Mouse (Mus musculus): ENCODE data around the gene Snn. TPM values are rescaled to one million over a fixed set of nuclear protein-coding genes. Genes with fewer than 3 reads are reported as not detected.
"Not testable (repeated sequence)": the region's sequence is repeated elsewhere in the genome, so short reads cannot be mapped to it uniquely, and the experiment has no call there.

Gene Snn
- 16.1 and 17.7 TPM in 2 replicates for polyA plus RNA-seq (2011; ENCODE audit: insufficient read depth, insufficient read length, low read depth, missing spikeins)

DNA sequence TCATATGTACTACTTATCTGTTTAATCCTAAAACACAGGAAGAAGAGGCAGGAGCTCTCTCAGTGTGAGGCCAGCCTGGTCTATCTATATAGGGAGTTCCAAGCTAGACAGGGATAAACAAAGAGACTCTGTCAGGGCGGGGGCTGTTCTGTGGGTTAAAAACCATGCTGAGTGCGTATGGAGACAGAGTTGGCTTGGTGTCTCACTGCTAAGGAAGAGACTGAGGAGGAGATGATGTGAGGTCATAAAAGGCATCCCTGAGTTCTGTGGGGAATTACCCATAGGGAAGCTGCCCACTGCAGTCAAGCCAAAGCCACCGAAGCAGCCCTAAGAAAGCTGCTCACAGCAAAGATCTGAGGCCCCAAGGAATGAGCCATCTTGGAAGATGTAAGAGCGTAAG lies at the start of gene Snn:
Gene Snn (plus strand): TSS at position 301 of the 400 bp plus-strand sequence.
- Histone ChIP-seq H3K4me3 (ENCODE audit: low read depth, low read length) (no peak within 1 kb of the TSS), H3K27me3 (ENCODE audit: control insufficient read depth, insufficient read depth, low read length, poor library complexity, severe bottlenecking) (no peaks in the 10 kb centered on the region), H3K27ac (ENCODE audit: insufficient read depth, low read length) (no peak within 1 kb of the TSS), H3K4me1 (ENCODE audit: control insufficient read depth, insufficient read depth, low read length) (no peaks in the 10 kb centered on the region), H3K9ac (ENCODE audit: low read depth, poor library complexity, severe bottlenecking) (no peak within 1 kb of the TSS), H3K36me3 (ENCODE audit: control insufficient read depth, insufficient read depth, low read length, poor library complexity, severe bottlenecking) (no peaks in the 10 kb centered on the region), H3K9me3 (replicated peaks; ENCODE audit: control insufficient read depth, insufficient read depth, low read length, poor library complexity, severe bottlenecking) (no peaks in the 10 kb centered on the region)
- TF ChIP-seq CTCF (IDR thresholded peaks at IDR 0.05; ENCODE audit: low read depth, low read length) (no peak), POLR2A (IDR thresholded peaks at IDR 0.05; ENCODE audit: insufficient read depth, low read length) (no peak), EP300 (IDR thresholded peaks at IDR 0.05; ENCODE audit: insufficient read depth, low read depth, low read length) (no peak)

DNA sequence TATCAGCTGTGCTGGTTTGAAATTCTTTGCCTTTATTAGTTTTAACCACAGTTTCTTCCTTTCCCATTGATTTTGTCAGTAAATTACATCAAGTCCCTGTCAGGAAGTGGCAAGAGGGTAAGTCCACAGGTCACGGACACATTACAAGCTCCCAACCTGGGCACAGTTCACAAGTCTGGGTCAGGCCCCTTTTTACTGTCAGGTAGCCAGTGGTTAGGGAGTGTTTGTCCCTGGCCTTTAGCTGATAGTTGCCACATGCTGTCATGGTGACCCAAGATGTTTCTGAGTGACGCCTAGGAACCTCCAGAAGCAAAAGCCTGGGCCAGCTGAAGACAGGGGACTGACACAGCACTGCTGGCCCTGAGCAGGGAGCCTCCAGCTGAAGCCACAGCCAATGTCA lies 49.5 kb upstream of the Snn start:
- no peak overlapping the region for H3K27ac ChIP-seq (ENCODE audit: insufficient read depth, low read length)

DNA sequence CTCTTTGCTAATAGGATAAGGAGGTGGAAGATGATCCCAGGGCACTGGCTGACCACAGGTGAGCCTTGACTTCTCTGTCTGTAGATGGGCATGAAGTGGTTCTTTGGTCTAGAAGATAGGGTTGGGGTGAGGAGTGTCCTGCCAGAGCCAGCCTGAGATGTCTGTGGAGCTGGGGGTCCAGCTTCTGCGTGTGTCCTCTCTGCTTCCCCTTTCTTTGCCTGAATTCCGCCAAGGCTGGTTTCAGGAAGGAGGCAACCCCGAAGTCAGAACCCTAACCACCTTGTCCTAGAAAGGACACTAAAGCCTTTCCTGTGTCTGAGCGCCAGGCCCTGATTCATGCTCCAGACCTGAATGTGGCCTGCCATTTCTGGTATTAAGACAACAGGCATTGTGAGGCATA lies 48.8 kb upstream of the Snn start:
- Histone ChIP-seq H3K9me3 (replicated peaks; ENCODE audit: control insufficient read depth, insufficient read depth, low read length, poor library complexity, severe bottlenecking) (no peaks in the 10 kb centered on the region), H3K4me1 (ENCODE audit: control insufficient read depth, insufficient read depth, low read length) (peaks cover 7% of the 10 kb centered on the region), H3K27ac (ENCODE audit: insufficient read depth, low read length) (peak overlapping the region; percentile 4; the same call in 1 of the 2 replicates), H3K9ac (ENCODE audit: low read depth, poor library complexity, severe bottlenecking) (no peak overlapping the region), H3K27me3 (ENCODE audit: control insufficient read depth, insufficient read depth, low read length, poor library complexity, severe bottlenecking) (no peaks in the 10 kb centered on the region), H3K4me3 (ENCODE audit: low read depth, low read length) (no peak overlapping the region), H3K36me3 (ENCODE audit: control insufficient read depth, insufficient read depth, low read length, poor library complexity, severe bottlenecking) (no peaks in the 10 kb centered on the region)
- TF ChIP-seq EP300 (IDR thresholded peaks at IDR 0.05; ENCODE audit: insufficient read depth, low read depth, low read length) (no peak), CTCF (IDR thresholded peaks at IDR 0.05; ENCODE audit: low read depth, low read length) (no peak), POLR2A (IDR thresholded peaks at IDR 0.05; ENCODE audit: insufficient read depth, low read length) (no peak)

More for the DNA sequence above, 49.5 kb upstream of the Snn start:
- H3K27me3 ChIP-seq (ENCODE audit: control insufficient read depth, insufficient read depth, low read length, poor library complexity, severe bottlenecking) = no peaks in the 10 kb centered on the region
- no peaks in the 10 kb centered on the region for H3K9me3 ChIP-seq (replicated peaks; ENCODE audit: control insufficient read depth, insufficient read depth, low read length, poor library complexity, severe bottlenecking)
- H3K36me3 ChIP-seq (ENCODE audit: control insufficient read depth, insufficient read depth, low read length, poor library complexity, severe bottlenecking) = no peaks in the 10 kb centered on the region
- H3K4me1 ChIP-seq (ENCODE audit: control insufficient read depth, insufficient read depth, low read length) = peaks cover 9% of the 10 kb centered on the region
- no peak overlapping the region for H3K4me3 ChIP-seq (ENCODE audit: low read depth, low read length)
- no peak overlapping the region for H3K9ac ChIP-seq (ENCODE audit: low read depth, poor library complexity, severe bottlenecking)
- no peak for TF ChIP-seq CTCF (IDR thresholded peaks at IDR 0.05; ENCODE audit: low read depth, low read length)
- TF ChIP-seq EP300 (IDR thresholded peaks at IDR 0.05; ENCODE audit: insufficient read depth, low read depth, low read length) = no peak
- TF ChIP-seq POLR2A (IDR thresholded peaks at IDR 0.05; ENCODE audit: insufficient read depth, low read length) = no peak

DNA sequence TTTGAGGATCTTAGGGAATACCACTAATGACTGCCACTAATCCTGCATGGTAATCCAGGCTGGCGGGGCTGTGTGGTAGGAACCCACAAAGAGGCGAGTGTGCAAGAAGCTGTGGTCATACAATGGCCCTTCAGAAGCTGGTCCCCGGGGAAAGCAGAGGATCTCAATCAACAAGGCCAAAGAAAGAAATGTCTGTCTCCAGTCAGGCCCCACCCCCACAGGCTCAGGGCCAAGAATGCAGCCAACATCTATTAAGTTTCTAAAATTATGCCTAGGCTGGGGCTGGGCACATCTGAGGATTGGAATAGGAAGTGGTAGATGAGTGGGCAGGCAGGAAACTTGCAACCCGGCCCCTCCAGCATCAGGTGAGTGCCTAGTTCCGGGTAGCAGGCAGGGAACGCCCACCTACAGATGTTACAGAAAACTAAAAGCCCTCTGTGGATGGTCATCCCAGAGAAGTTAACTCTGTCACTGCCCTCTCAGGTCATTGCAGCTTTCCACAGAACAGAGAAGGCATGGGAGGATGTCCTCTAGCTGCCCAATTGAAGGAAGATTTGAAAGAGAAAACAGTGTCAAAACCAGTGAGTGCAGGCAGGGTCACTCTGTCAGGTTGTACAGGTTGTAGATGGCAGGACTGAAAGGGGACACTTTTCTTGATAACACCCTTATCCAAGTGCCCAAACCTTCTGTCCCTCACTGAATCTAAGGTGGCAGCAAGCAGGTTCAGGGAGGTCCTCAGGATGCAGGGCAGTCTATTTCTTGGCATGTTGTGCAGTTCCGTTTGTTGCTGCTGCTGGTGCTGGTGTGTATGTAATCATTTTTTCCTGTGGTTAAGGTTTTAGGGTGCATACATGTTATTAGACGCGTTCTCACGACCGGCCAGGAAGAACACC lies 47.9 kb upstream of the Snn start:
- Histone ChIP-seq H3K4me3 (ENCODE audit: low read depth, low read length) (peak overlapping the region; percentile 47), H3K4me1 (ENCODE audit: control insufficient read depth, insufficient read depth, low read length) (peaks cover 10% of the 10 kb centered on the region), H3K9ac (ENCODE audit: low read depth, poor library complexity, severe bottlenecking) (peak overlapping the region; percentile 6; the same call in 1 of the 2 replicates), H3K27ac (ENCODE audit: insufficient read depth, low read length) (peak overlapping the region; percentile 85), H3K36me3 (ENCODE audit: control insufficient read depth, insufficient read depth, low read length, poor library complexity, severe bottlenecking) (no peaks in the 10 kb centered on the region), H3K27me3 (ENCODE audit: control insufficient read depth, insufficient read depth, low read length, poor library complexity, severe bottlenecking) (no peaks in the 10 kb centered on the region), H3K9me3 (replicated peaks; ENCODE audit: control insufficient read depth, insufficient read depth, low read length, poor library complexity, severe bottlenecking) (no peaks in the 10 kb centered on the region)
- TF ChIP-seq CTCF (IDR thresholded peaks at IDR 0.05; ENCODE audit: low read depth, low read length) (no peak), EP300 (IDR thresholded peaks at IDR 0.05; ENCODE audit: insufficient read depth, low read depth, low read length) (peak; percentile 27; the same call in 1 of the 2 replicates), POLR2A (IDR thresholded peaks at IDR 0.05; ENCODE audit: insufficient read depth, low read length) (no peak)

DNA sequence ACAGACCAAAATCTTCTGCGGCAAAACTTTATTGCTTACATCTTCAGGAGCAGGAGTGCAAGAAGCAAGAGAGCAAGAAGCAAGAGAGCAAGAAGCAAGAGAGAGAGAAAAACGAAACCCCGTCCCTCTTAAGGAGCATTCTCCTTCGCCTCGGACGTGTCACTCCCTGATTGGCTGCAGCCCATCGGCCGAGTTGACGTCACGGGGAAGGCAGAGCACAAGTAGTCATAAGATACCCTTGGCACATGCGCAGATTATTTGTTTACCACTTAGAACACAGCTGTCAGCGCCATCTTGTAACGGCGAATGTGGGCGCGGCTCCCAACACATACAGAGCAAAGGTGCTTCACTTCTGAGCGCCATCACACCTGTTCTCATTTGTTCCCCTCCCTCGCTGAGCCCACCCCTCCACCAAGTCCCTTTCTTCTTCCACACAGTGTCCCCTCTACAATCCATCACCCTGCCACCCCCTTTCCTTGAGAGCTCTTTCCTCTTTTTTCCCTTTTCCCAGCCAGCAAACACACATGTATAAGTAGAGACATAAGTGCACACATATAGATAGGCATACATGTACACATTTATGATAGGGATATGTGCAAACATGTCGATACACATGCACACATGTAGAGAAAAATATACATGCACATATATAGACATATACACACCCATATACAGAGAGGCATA lies 47.1 kb upstream of the Snn start:
- not testable (repeated sequence) for H3K9me3 ChIP-seq (replicated peaks; ENCODE audit: control insufficient read depth, insufficient read depth, low read length, poor library complexity, severe bottlenecking); H3K36me3 ChIP-seq (ENCODE audit: control insufficient read depth, insufficient read depth, low read length, poor library complexity, severe bottlenecking); H3K27me3 ChIP-seq (ENCODE audit: control insufficient read depth, insufficient read depth, low read length, poor library complexity, severe bottlenecking)
- H3K9ac ChIP-seq (ENCODE audit: low read depth, poor library complexity, severe bottlenecking) = peak overlapping the region; percentile 6; the same call in 1 of the 2 replicates
- H3K4me1 ChIP-seq (ENCODE audit: control insufficient read depth, insufficient read depth, low read length) = peaks cover 14% of the 10 kb centered on the region
- peak overlapping the region; percentile 47; the same call in 1 of the 2 replicates for H3K4me3 ChIP-seq (ENCODE audit: low read depth, low read length)
- peak overlapping the region; percentile 85 for H3K27ac ChIP-seq (ENCODE audit: insufficient read depth, low read length)

DNA sequence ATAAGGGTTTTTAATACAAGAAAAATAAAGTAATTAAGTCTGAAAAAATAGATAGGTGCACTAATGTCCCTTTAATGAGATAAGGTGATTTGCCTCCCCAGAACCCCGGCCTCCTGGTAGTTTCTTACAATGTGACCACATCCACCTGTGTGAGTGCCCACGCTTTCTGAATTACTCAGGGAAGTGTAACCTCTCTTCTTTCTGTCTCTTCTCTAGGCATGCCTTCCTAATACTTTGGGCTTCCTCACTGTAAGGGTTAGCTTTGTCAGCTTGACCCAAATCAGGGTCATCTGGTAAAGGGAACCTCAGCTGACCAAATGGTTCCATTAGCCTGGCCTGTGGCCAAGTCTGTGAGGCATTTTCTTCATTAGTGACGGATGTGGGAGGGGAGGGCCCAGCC lies 46.3 kb upstream of the Snn start:
- H3K27me3 ChIP-seq (ENCODE audit: control insufficient read depth, insufficient read depth, low read length, poor library complexity, severe bottlenecking) = no peaks in the 10 kb centered on the region
- H3K4me1 ChIP-seq (ENCODE audit: control insufficient read depth, insufficient read depth, low read length) = peaks cover 15% of the 10 kb centered on the region
- H3K9ac ChIP-seq (ENCODE audit: low read depth, poor library complexity, severe bottlenecking) = no peak overlapping the region
- TF ChIP-seq POLR2A (IDR thresholded peaks at IDR 0.05; ENCODE audit: insufficient read depth, low read length) (no peak), EP300 (IDR thresholded peaks at IDR 0.05; ENCODE audit: insufficient read depth, low read depth, low read length) (no peak), CTCF (IDR thresholded peaks at IDR 0.05; ENCODE audit: low read depth, low read length) (no peak)
- H3K36me3 ChIP-seq (ENCODE audit: control insufficient read depth, insufficient read depth, low read length, poor library complexity, severe bottlenecking) = no peaks in the 10 kb centered on the region
- no peak overlapping the region for H3K4me3 ChIP-seq (ENCODE audit: low read depth, low read length)
- H3K9me3 ChIP-seq (replicated peaks; ENCODE audit: control insufficient read depth, insufficient read depth, low read length, poor library complexity, severe bottlenecking) = no peaks in the 10 kb centered on the region
- H3K27ac ChIP-seq (ENCODE audit: insufficient read depth, low read length) = no peak overlapping the region

Data from ES-Bruce4 (cell line).